Mouse (Mus musculus) intestine, embryonic 14.5 days (tissue): ENCODE results near the gene Vpreb1. TPM values are rescaled to one million over a fixed set of nuclear protein-coding genes. Genes with fewer than 3 reads are reported as not detected.

Experiments used
- ATAC-seq: fragments of 200-750 bp; cut with Nextera tagmentation; replicated peaks from 2 replicates; pipeline ENCODE4 v1.8.0; 2017; ENCODE audit warnings: low read depth, moderate number of reproducible peaks, moderate TSS enrichment, moderate library complexity; ENCODE audit not compliant: low FRiP score, low TSS enrichment
- DNase-seq: peaks from one replicate; pipeline ENCODE4 v3.0.0-alpha.2; 2018; ENCODE audit warnings: low spot score
- H3K27ac ChIP-seq: fragments of 300-500 bp; sonication (generic); 2 replicates; pipeline ENCODE4 v1.5.1; 2014; ENCODE audit warnings: low read depth, mild to moderate bottlenecking, control low read depth
- H3K27me3 ChIP-seq: fragments of 300-500 bp; sonication (generic); replicated peaks from 2 replicates; pipeline ENCODE4 v1.6.1; 2014; ENCODE audit warnings: low read length, control low read depth; ENCODE audit not compliant: control insufficient read depth, insufficient read depth
- H3K36me3 ChIP-seq: fragments of 300-500 bp; sonication (generic); 2 replicates; pipeline ENCODE4 v1.6.1; 2014; ENCODE audit warnings: low read length, control low read depth; ENCODE audit not compliant: control insufficient read depth, insufficient read depth
- H3K4me1 ChIP-seq: fragments of 300-500 bp; sonication (generic); replicated peaks from 2 replicates; pipeline ENCODE4 v1.6.1; 2014; ENCODE audit warnings: low read length, control low read depth, mixed read lengths; ENCODE audit not compliant: control insufficient read depth, insufficient read depth
- H3K4me2 ChIP-seq: fragments of 300-500 bp; sonication (generic); 2 replicates; pipeline ENCODE4 v1.6.1; 2014; ENCODE audit warnings: low read length
- H3K4me3 ChIP-seq: fragments of 300-500 bp; sonication (generic); 2 replicates; pipeline ENCODE4 v1.5.1; 2014; ENCODE audit warnings: low read depth, low read length, control low read depth, mixed read lengths
- H3K9ac ChIP-seq: fragments of 300-500 bp; sonication (generic); 2 replicates; pipeline ENCODE4 v1.6.1; 2014; ENCODE audit warnings: mild to moderate bottlenecking, low read length
- H3K9me3 ChIP-seq: fragments of 300-500 bp; sonication (generic); 2 replicates; pipeline ENCODE4 v1.6.1; 2016; ENCODE audit warnings: low read length, control low read depth; ENCODE audit not compliant: control insufficient read depth
- WGBS: fragments of 180-500 bp; shearing (Covaris S2); extraction: QIAGEN DNeasy Blood & Tissue Kit; methylation state at CpG from one replicate; pipeline ENCODE4 v1.1.7; 2014; 5-methylcytosine and 5-hydroxymethylcytosine counted together
- polyA plus RNA-seq: library from polyadenylated mRNA; unstranded; fragments of >200 nt; fragmentation: Nextera tagmentation; extraction: Ambion mirVana; gene quantifications from 2 replicates; pipeline ENCODE4 v1.2.1, GENCODE M21; 2014

The Vpreb1 gene
- polyA plus RNA-seq, 1 experiment from 2014 or later = 1.9 TPM

GRCm38 (mm10) chr16:16828757-16829615 lies 41.7 kb downstream of the Vpreb1 start, which contains the start of gene Spag6l:
Gene Spag6l (minus strand): TSS chr16:16829456.
- no peaks in the 10 kb centered on the region for H3K9me3 ChIP-seq
- DNase-seq (peak; percentile 80), ATAC-seq (peak; percentile 89)
- no peaks in the 10 kb centered on the region for H3K36me3 ChIP-seq
- peak within 1 kb of the TSS; percentile 82 for H3K4me2 ChIP-seq
- WGBS = 7% methylated on average over 33 of the region's 33 CpGs
- H3K27ac ChIP-seq = no peak within 1 kb of the TSS
- H3K4me1 ChIP-seq = no peaks in the 10 kb centered on the region; the same call in 1 of the 2 replicates
- peak within 1 kb of the TSS; percentile 38 for H3K4me3 ChIP-seq
- H3K27me3 ChIP-seq = no peaks in the 10 kb centered on the region
- H3K9ac ChIP-seq = peak within 1 kb of the TSS; percentile 25; the same call in 1 of the 2 replicates

GRCm38 (mm10) chr16:16826223-16826622 lies 44.4 kb downstream of the Vpreb1 start:
- no peaks in the 10 kb centered on the region; the same call in 1 of the 2 replicates for H3K4me1 ChIP-seq
- WGBS = 96% methylated on average over 2 of the region's 2 CpGs
- DNase-seq = no peak

GRCm38 (mm10) chr16:16825476-16825875 lies 45.2 kb downstream of the Vpreb1 start:
- H3K27ac ChIP-seq = no peak overlapping the region
- no peak for DNase-seq
- no peak overlapping the region for H3K4me2 ChIP-seq
- no peak overlapping the region for H3K4me3 ChIP-seq
- H3K9me3 ChIP-seq = no peaks in the 10 kb centered on the region
- H3K9ac ChIP-seq = no peak overlapping the region
- H3K36me3 ChIP-seq = no peaks in the 10 kb centered on the region
- H3K4me1 ChIP-seq = no peaks in the 10 kb centered on the region; the same call in 1 of the 2 replicates
- WGBS = 51% methylated on average over 5 of the region's 5 CpGs
- H3K27me3 ChIP-seq = no peaks in the 10 kb centered on the region
- no peak for ATAC-seq

More at GRCm38 (mm10) chr16:16826223-16826622, 44.4 kb downstream of the Vpreb1 start:
- Histone ChIP-seq H3K9me3 (no peaks in the 10 kb centered on the region), H3K4me3 (no peak overlapping the region), H3K4me2 (no peak overlapping the region), H3K27ac (no peak overlapping the region), H3K36me3 (no peaks in the 10 kb centered on the region), H3K9ac (no peak overlapping the region), H3K27me3 (no peaks in the 10 kb centered on the region)
- no peak for ATAC-seq

Other genes starting within 250 kb of the Vpreb1 start
- gene Olfr19, start 194.4 kb downstream of the Vpreb1 start, polyA plus RNA-seq = not detected in 2 replicates
- gene Spag6l, start 41.4 kb downstream of the Vpreb1 start, polyA plus RNA-seq = 0.16 and 0.34 TPM in 2 replicates
- gene Igll1, start 6.9 kb downstream of the Vpreb1 start, polyA plus RNA-seq = not detected in 2 replicates
- gene Top3b, start 107 bp downstream of the Vpreb1 start, polyA plus RNA-seq = 64.0 and 64.3 TPM in 2 replicates
- gene Ppm1f, start 25.6 kb upstream of the Vpreb1 start, polyA plus RNA-seq = 16.3 and 19.6 TPM in 2 replicates
- gene Mapk1, start 112.5 kb upstream of the Vpreb1 start, polyA plus RNA-seq = 181 and 189 TPM in 2 replicates
- 25.5 and 32.3 TPM in 2 replicates for gene Ypel1, start 198.9 kb upstream of the Vpreb1 start, polyA plus RNA-seq
- 126 and 140 TPM in 2 replicates for gene Ppil2, start 240.4 kb upstream of the Vpreb1 start, polyA plus RNA-seq